19 mouse cellular contexts compared by ENCODE assay signal in the genomic region with DNA sequence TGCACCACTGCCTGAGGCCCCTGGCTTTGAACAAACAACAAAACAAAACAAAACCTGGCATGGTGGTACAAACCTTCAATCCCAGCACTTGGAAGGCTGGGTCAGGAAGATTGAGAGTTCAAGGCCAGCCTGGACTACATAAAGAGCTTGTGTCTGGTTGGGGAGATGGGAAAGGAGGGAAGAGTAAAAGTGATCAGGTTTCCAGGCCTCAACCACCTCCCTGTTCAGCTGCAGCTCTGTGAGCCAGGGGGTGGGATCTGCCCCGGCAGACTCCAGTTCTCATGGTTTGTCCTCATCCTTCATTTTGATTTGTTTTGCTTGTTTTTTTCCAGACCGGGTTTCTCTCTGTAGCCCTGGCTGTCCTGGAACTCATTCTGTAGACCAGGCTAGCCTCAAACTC. TPM values are rescaled to one million over a fixed set of nuclear protein-coding genes. Genes with fewer than 3 reads are reported as not detected.
DNase-seq lines count a peak whose midpoint lies in the region; ATAC-seq and TF ChIP-seq lines count a peak whose summit lies in the region.
"Had no signal": no experiment of that assay in that cellular context is flagged by ENCODE, and none has a peak within 500 bp of the region (broad histone marks: within the 10 kb centered on the region; RNA-seq: fewer than 3 reads in every experiment).

No protein-coding gene starts in this region.

- no peak for ATAC-seq in CD4-positive, CD25-positive, alpha-beta regulatory T cell, adult 4 months
- ATAC-seq: forebrain, embryonic 16.5 days; hindbrain, embryonic 16.5 days; Patski had no signal

- no peaks in the 10 kb centered on the region for H3K79me2 ChIP-seq in macrophage (ENCODE audit: inconsistent target)

- H3K36me3 ChIP-seq in thymus, adult 2 months (ENCODE audit: control insufficient read depth, insufficient read depth, low read length), result no peaks in the 10 kb centered on the region
- no peaks in the 10 kb centered on the region for H3K36me3 ChIP-seq in macrophage (ENCODE audit: inconsistent target)
- H3K36me3 ChIP-seq: embryonic facial prominence, embryonic 15.5 days; limb, embryonic 15.5 days; midbrain, embryonic 12.5 days had no signal

- peak; percentile 35 for DNase-seq in CD4-positive, CD25-positive, alpha-beta regulatory T cell, adult 2 months (ENCODE audit: low read depth, low spot score)
- no peak for DNase-seq in thymus, adult 2 months
- DNase-seq in thymus, adult 18-20 months, result no peak
- no peak for DNase-seq in kidney, adult 9 months
- DNase-seq in kidney, adult 18-20 months, result no peak
- DNase-seq: adrenal gland, postnatal 14 days; cerebellum, adult 11-12 months; cerebellum, postnatal 36 days; heart, postnatal 4 days; kidney, postnatal 10 days had no signal

- peaks cover 95% of the 10 kb centered on the region for H3K4me1 ChIP-seq in thymus, adult 2 months (replicated peaks; ENCODE audit: control insufficient read depth, insufficient read depth, low read length)
- H3K4me1 ChIP-seq in bone marrow, adult 2 months (ENCODE audit: control insufficient read depth, insufficient read depth, low read length), result peaks cover 36% of the 10 kb centered on the region

- H3K4me3 ChIP-seq in thymus, adult 2 months (ENCODE audit: control insufficient read depth, insufficient read depth, low read length), result no peak overlapping the region
- H3K4me3 ChIP-seq in bone marrow, adult 2 months (replicated peaks; ENCODE audit: control insufficient read depth, low read depth, low read length), result no peak overlapping the region
- no peak overlapping the region for H3K4me3 ChIP-seq in macrophage (ENCODE audit: inconsistent target)
- H3K4me3 ChIP-seq: embryonic facial prominence, embryonic 15.5 days; limb, embryonic 15.5 days; midbrain, embryonic 12.5 days had no signal

- no peaks in the 10 kb centered on the region for H3K27me3 ChIP-seq in thymus, adult 2 months (ENCODE audit: control insufficient read depth, insufficient read depth, low read length)
- H3K27me3 ChIP-seq: embryonic facial prominence, embryonic 15.5 days; limb, embryonic 15.5 days; midbrain, embryonic 12.5 days; Patski had no signal

- TF ChIP-seq CTCF in thymus, adult 2 months (IDR thresholded peaks at IDR 0.05; ENCODE audit: borderline replicate concordance, control insufficient read depth, extremely low read depth, insufficient read depth, low read length, poor library complexity), result no peak
- no peak for TF ChIP-seq CTCF in bone marrow, adult 2 months (IDR thresholded peaks at IDR 0.05; ENCODE audit: control insufficient read depth, insufficient read depth, low read length)

- no peak for TF ChIP-seq POLR2A in thymus, adult 2 months (IDR thresholded peaks at IDR 0.05; ENCODE audit: control insufficient read depth, extremely low read depth, insufficient read depth, low read length, poor library complexity)
- TF ChIP-seq POLR2A in bone marrow, adult 2 months (IDR thresholded peaks at IDR 0.05; ENCODE audit: borderline replicate concordance, control insufficient read depth, low read depth, low read length), result no peak

- peak overlapping the region; percentile 99 for H3K27ac ChIP-seq in thymus, adult 2 months (ENCODE audit: control insufficient read depth, insufficient read depth, low read length)
- peak overlapping the region; percentile 88 for H3K27ac ChIP-seq in bone marrow, adult 2 months (ENCODE audit: control insufficient read depth, insufficient read depth, low read depth, low read length, poor library complexity)
- peak overlapping the region; percentile 75 for H3K27ac ChIP-seq in macrophage
- H3K27ac ChIP-seq: embryonic facial prominence, embryonic 15.5 days; limb, embryonic 15.5 days; midbrain, embryonic 12.5 days had no signal

- WGBS in thymus, adult 2 months, result 9% methylated on average over 2 of the region's 2 CpGs
- 13% methylated on average over 2 of the region's 2 CpGs for WGBS in bone marrow, adult 2 months
- 17% methylated on average over 2 of the region's 2 CpGs for WGBS in macrophage (ENCODE audit: missing documents)

RNA-seq across cellular contexts. Expression of a gene that starts 12.1 kb away (rescaled TPM):
- polyA plus RNA-seq in CD4-positive, CD25-positive, alpha-beta regulatory T cell, adult 4 months (2017; shearing (Covaris generic)), result 1,000 to 10,000 TPM in 1 of 2 experiments, 100 to 1,000 TPM in 1; 977 to 1,004 TPM
- polyA plus RNA-seq in thymus, adult 2 months (2012; rRNA removed), result 1,368 and 1,549 TPM in 2 replicates
- 299 and 416 TPM in 2 replicates for polyA plus RNA-seq in bone marrow, adult 2 months (2011; ENCODE audit: insufficient read depth, insufficient read length, low replicate concordance, missing spikeins)
- 100 to 1,000 TPM in 1 of 26 experiments, 10 to 100 TPM in 25; 12.2 to 104 (median 43.8) TPM for total RNA-seq in macrophage (2018; cell fraction: chromatin; rRNA removed)
- total RNA-seq in macrophage (2018; cell fraction: cytosol; rRNA removed), result 1,000 to 10,000 TPM in 13 of 26 experiments, 100 to 1,000 TPM in 13; 834 to 1,250 (median 980) TPM
- 100 to 1,000 TPM in 20 of 26 experiments, 10 to 100 TPM in 6; 36.3 to 257 (median 152) TPM for total RNA-seq in macrophage (2018; cell fraction: nucleus; rRNA removed)
- polyA plus RNA-seq in macrophage (2018), result 849 to 1,117 TPM (median 993 TPM) in 3 replicates

RNA-seq across cellular contexts. Expression of a gene that starts 14.1 kb away (rescaled TPM):
- 10 to 100 TPM; 31.2 to 54.2 TPM for polyA plus RNA-seq in CD4-positive, CD25-positive, alpha-beta regulatory T cell, adult 4 months (2017; shearing (Covaris generic))
- 91.3 and 120 TPM in 2 replicates for polyA plus RNA-seq in thymus, adult 2 months (2012; rRNA removed)
- 3.3 and 13.7 TPM in 2 replicates for polyA plus RNA-seq in bone marrow, adult 2 months (2011; ENCODE audit: insufficient read depth, insufficient read length, low replicate concordance, missing spikeins)
- 10 to 100 TPM in 25 of 26 experiments, 1 to 10 TPM in 1; 3.9 to 28.3 (median 19.3) TPM for total RNA-seq in macrophage (2018; cell fraction: chromatin; rRNA removed)
- total RNA-seq in macrophage (2018; cell fraction: cytosol; rRNA removed), result 1 to 10 TPM in 16 of 26 experiments, under 1 TPM in 10; 0.44 to 2.6 (median 1.1) TPM
- total RNA-seq in macrophage (2018; cell fraction: nucleus; rRNA removed), result 10 to 100 TPM in 8 of 26 experiments, 1 to 10 TPM in 18; 5.0 to 14.9 (median 8.9) TPM
- polyA plus RNA-seq in macrophage (2018), result 1.0 to 3.2 TPM (median 1.3 TPM) in 3 replicates

RNA-seq across cellular contexts. Expression of a gene that starts 21.6 kb away (rescaled TPM):
- 1,000 to 10,000 TPM; 2,918 to 3,094 TPM for polyA plus RNA-seq in CD4-positive, CD25-positive, alpha-beta regulatory T cell, adult 4 months (2017; shearing (Covaris generic))
- 355 and 480 TPM in 2 replicates for polyA plus RNA-seq in thymus, adult 2 months (2012; rRNA removed)
- polyA plus RNA-seq in bone marrow, adult 2 months (2011; ENCODE audit: insufficient read depth, insufficient read length, low replicate concordance, missing spikeins), result 270 and 801 TPM in 2 replicates
- 100 to 1,000 TPM in 6 of 26 experiments, 10 to 100 TPM in 15, 1 to 10 TPM in 5; 6.1 to 152 (median 49.1) TPM for total RNA-seq in macrophage (2018; cell fraction: chromatin; rRNA removed)
- 1,000 to 10,000 TPM in 13 of 26 experiments, 100 to 1,000 TPM in 13; 306 to 2,085 (median 961) TPM for total RNA-seq in macrophage (2018; cell fraction: cytosol; rRNA removed)
- 100 to 1,000 TPM in 16 of 26 experiments, 10 to 100 TPM in 10; 26.5 to 781 (median 239) TPM for total RNA-seq in macrophage (2018; cell fraction: nucleus; rRNA removed)
- polyA plus RNA-seq in macrophage (2018), result 559 to 720 TPM (median 599 TPM) in 3 replicates
- polyA plus RNA-seq: Patski had no signal

RNA-seq across cellular contexts. Expression of a gene that starts 55.9 kb away (rescaled TPM):
- 10 to 100 TPM; 20.9 to 28.2 TPM for polyA plus RNA-seq in CD4-positive, CD25-positive, alpha-beta regulatory T cell, adult 4 months (2017; shearing (Covaris generic))
- polyA plus RNA-seq in thymus, adult 2 months (2012; rRNA removed), result 4.4 and 5.7 TPM in 2 replicates
- 4.6 TPM in 1 of 2 replicates, not detected in the other for polyA plus RNA-seq in bone marrow, adult 2 months (2011; ENCODE audit: insufficient read depth, insufficient read length, low replicate concordance, missing spikeins)
- total RNA-seq in macrophage (2018; cell fraction: chromatin; rRNA removed), result not detected
- not detected for total RNA-seq in macrophage (2018; cell fraction: cytosol; rRNA removed)
- not detected for total RNA-seq in macrophage (2018; cell fraction: nucleus; rRNA removed)
- polyA plus RNA-seq in macrophage (2018), result not detected in 3 replicates
- total RNA-seq: adrenal gland, postnatal 14 days; heart, postnatal 4 days had no signal
